Mouse (Mus musculus): ENCODE data around the gene Timm44. TPM values are rescaled to one million over a fixed set of nuclear protein-coding genes. Genes with fewer than 3 reads are reported as not detected.

Gene Timm44
- polyA plus RNA-seq, 1 experiment, result 73.5 TPM

DNA sequence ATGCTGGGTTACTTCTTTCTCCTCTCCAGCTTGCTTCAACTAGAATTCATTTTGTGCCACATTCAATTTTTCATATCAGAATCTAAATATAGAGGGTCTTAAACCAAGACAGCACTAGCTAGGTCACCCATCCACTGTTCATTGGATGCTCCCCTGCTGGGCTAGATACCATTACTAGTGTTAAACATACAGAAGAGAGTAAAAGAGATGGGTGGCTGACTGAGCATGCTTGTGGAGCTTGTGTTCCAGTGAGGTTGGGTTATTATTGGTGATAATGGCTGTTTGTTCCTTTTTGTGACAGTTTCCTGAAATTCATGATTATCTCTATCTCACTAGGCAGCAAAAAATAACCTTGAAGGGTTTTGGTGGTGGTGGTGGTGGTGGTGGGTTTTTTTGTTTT, 53.7 kb downstream of the Timm44 start:
- Histone ChIP-seq H3K27ac (ENCODE audit: insufficient read depth, low read length) (no peak overlapping the region), H3K4me3 (ENCODE audit: insufficient read depth, low read length) (no peak overlapping the region), H3K4me1 (ENCODE audit: control insufficient read depth, insufficient read depth, low read length) (no peaks in the 10 kb centered on the region)
- TF ChIP-seq POLR2A (IDR thresholded peaks at IDR 0.05; ENCODE audit: low read depth, low read length) (no peak), CTCF (IDR thresholded peaks at IDR 0.05; ENCODE audit: borderline replicate concordance, insufficient read depth, low read length) (no peak)

DNA sequence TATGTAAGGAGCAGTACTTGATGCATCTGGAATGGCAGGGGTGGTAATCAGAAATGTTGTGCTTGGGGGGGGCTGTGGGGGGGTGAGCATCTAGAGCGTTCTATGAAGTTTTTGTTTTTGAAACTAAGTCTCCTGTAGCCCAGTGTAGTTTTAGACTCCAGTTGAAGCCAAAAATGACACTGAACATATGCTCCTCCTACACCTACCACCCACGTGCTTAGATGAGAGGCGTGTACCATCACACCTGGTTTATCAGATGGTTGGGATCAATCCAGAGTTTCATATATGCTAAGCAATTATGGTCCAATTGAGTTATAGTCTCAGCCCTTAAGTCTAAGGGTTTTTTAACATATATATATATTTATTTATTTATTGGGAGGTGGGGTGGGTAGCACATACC, 56.1 kb downstream of the Timm44 start:
- no peaks in the 10 kb centered on the region for H3K4me1 ChIP-seq (ENCODE audit: control insufficient read depth, insufficient read depth, low read length)
- no peak overlapping the region for H3K4me3 ChIP-seq (ENCODE audit: insufficient read depth, low read length)
- TF ChIP-seq CTCF (IDR thresholded peaks at IDR 0.05; ENCODE audit: borderline replicate concordance, insufficient read depth, low read length), result no peak
- no peak for TF ChIP-seq POLR2A (IDR thresholded peaks at IDR 0.05; ENCODE audit: low read depth, low read length)
- no peak overlapping the region for H3K27ac ChIP-seq (ENCODE audit: insufficient read depth, low read length)

DNA sequence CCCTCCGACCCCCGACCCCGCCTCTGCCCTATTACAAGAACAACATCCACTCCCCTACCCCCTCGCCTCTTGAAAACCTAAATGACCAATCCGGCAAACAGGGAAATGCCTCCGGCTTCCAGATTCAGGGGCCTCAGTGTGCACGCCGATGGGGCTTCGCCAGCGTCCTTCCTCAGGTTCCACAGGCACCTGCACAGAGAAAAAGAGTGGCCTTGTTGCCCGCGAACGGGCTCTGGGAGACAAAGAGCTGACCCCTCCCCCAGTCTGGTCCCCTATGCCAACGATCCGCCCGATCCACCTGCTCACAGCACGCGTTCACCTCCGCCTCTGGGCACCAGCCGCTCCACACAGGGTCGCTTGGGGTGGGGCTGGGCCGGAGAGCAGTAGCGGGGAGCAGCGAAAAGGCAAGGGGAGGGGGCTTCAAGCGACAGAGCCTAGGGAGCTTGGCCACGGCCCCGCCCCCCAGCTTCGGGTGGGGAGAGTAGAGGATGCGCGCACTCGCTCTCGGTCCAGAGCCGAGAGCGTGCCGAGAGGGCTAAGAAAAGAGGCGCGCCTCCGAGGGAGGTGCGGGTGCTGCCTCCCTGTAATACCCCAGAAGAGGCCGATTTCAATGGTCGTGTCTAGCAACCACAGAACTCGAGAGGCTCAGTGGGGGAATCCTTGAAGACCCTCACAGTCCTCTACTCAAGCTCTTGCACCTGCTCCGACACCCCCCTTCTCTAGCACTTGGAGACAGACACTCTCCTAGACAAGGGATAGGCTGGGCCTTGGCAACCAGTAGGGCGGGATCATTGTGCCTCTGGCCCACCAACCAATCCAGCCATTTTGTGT, 58.7 kb downstream of the Timm44 start, which contains the start of gene Prr36:
Gene Prr36 (minus strand): TSS at position 669 of the 831 bp plus-strand sequence.
- H3K4me3 ChIP-seq (ENCODE audit: insufficient read depth, low read length), result peak within 1 kb of the TSS; percentile 6; the same call in 1 of the 2 replicates
- TF ChIP-seq CTCF (IDR thresholded peaks at IDR 0.05; ENCODE audit: borderline replicate concordance, insufficient read depth, low read length), result no peak
- TF ChIP-seq POLR2A (IDR thresholded peaks at IDR 0.05; ENCODE audit: low read depth, low read length), result no peak
- H3K27ac ChIP-seq (ENCODE audit: insufficient read depth, low read length), result no peak within 1 kb of the TSS
- H3K4me1 ChIP-seq (ENCODE audit: control insufficient read depth, insufficient read depth, low read length), result no peaks in the 10 kb centered on the region

GRCm38 (mm10) chr8:4216296-4216695, 59.4 kb downstream of the Timm44 start:
- no peak for TF ChIP-seq CTCF (IDR thresholded peaks at IDR 0.05; ENCODE audit: borderline replicate concordance, insufficient read depth, low read length)
- Histone ChIP-seq H3K4me1 (ENCODE audit: control insufficient read depth, insufficient read depth, low read length) (no peaks in the 10 kb centered on the region), H3K27ac (ENCODE audit: insufficient read depth, low read length) (no peak overlapping the region), H3K4me3 (ENCODE audit: insufficient read depth, low read length) (no peak overlapping the region)

DNA sequence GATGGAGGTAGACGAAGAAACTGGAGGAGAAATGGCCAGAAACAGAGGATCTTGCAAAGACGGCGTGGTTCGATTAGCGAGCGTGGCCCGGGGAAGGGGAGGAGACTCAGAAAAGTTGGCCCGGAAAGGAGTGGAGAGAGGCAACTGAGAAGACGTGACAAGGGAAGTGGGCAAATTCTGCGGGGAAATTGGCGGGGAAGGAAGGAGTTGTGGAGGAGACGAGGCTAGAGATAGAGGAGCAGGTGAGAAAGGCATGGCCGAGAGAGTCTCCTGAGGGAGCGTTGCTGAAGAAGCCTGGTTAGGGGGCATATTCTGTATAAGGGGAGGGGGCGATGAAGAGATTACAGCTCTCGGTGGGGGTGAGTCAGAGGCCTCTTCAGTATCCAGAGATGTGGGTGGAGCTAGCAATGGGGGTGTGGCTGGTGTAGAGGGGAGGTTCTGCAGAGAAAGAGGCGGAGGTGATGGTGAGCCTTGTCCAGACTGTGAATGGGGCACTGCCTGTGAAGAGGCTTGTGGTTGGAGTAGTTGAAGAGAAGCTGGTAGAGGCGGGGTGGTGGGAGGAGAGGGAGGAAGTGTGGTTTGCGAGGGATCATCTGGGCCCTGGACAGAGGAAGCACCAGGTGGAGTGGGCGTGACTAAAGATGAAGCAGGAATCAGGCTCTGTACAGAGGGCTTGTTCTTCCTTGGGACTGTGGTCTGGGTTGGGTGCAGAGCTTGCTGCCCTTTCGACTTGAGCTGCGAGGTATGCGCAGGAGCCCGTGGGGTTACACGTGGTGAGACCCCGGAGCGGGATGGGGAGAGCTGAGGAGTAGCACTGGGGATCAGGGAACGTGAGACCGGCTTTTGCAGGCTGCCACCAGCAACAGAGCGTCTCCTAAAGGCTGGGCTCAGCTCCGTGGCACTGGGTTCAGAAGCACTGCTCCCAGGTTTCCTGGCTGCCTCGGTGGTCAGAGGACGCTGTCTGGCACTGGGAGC, 61.4 kb downstream of the Timm44 start:
- TF ChIP-seq POLR2A (IDR thresholded peaks at IDR 0.05; ENCODE audit: low read depth, low read length) (no peak), CTCF (IDR thresholded peaks at IDR 0.05; ENCODE audit: borderline replicate concordance, insufficient read depth, low read length) (no peak)
- no peak overlapping the region for H3K4me3 ChIP-seq (ENCODE audit: insufficient read depth, low read length)
- no peaks in the 10 kb centered on the region for H3K4me1 ChIP-seq (ENCODE audit: control insufficient read depth, insufficient read depth, low read length)
- H3K27ac ChIP-seq (ENCODE audit: insufficient read depth, low read length), result no peak overlapping the region

DNA sequence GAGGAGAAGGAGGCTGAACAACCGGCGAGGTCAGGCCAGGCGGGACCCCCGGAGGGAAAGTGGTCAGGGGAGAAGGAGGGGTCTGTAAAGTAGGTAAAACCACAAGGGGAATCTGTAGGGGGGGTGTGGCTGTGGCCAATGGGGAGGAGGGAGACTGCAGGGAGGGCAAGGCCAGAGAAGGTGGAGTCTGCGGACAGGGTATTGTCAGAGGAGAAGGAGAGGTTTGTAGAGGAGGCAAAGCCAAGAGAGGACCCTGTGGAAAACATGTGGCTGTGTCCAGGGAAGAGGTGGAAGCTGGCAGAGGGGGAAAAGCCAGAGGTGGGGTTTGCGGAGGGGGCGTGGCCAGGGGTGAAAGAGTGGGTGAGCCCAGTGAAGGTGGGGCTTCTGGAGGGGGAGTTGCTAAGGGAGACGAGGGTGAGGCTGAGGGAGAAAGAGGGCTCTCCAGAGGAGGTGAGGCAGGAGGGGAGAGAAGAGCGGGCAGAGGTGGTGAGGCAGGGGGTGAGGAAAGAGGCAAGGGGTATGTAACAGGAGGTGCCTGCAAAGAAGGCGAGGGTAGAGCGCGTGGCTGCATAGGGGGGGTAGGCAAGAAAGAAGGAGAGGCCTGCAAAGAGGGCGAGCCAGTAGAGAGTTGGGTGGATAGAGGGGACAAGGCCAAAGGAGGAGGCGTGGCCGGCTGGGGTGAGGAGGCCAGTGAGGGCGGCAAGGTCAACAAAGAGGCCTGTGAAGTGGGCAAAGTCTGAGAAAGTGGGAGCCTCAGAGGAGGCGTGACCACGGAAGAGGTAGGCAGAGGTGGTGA, 62.3 kb downstream of the Timm44 start:
- Histone ChIP-seq H3K27ac (ENCODE audit: insufficient read depth, low read length) (no peak overlapping the region), H3K4me3 (ENCODE audit: insufficient read depth, low read length) (no peak overlapping the region), H3K4me1 (ENCODE audit: control insufficient read depth, insufficient read depth, low read length) (no peaks in the 10 kb centered on the region)
- no peak for TF ChIP-seq CTCF (IDR thresholded peaks at IDR 0.05; ENCODE audit: borderline replicate concordance, insufficient read depth, low read length)
- no peak for TF ChIP-seq POLR2A (IDR thresholded peaks at IDR 0.05; ENCODE audit: low read depth, low read length)

GRCm38 (mm10) chr8:4212809-4213209, 62.9 kb downstream of the Timm44 start:
- no peak for TF ChIP-seq CTCF (IDR thresholded peaks at IDR 0.05; ENCODE audit: borderline replicate concordance, insufficient read depth, low read length)
- TF ChIP-seq POLR2A (IDR thresholded peaks at IDR 0.05; ENCODE audit: low read depth, low read length), result no peak
- no peak overlapping the region for H3K27ac ChIP-seq (ENCODE audit: insufficient read depth, low read length)
- no peaks in the 10 kb centered on the region for H3K4me1 ChIP-seq (ENCODE audit: control insufficient read depth, insufficient read depth, low read length)
- H3K4me3 ChIP-seq (ENCODE audit: insufficient read depth, low read length), result no peak overlapping the region; the same call in 1 of the 2 replicates

DNA sequence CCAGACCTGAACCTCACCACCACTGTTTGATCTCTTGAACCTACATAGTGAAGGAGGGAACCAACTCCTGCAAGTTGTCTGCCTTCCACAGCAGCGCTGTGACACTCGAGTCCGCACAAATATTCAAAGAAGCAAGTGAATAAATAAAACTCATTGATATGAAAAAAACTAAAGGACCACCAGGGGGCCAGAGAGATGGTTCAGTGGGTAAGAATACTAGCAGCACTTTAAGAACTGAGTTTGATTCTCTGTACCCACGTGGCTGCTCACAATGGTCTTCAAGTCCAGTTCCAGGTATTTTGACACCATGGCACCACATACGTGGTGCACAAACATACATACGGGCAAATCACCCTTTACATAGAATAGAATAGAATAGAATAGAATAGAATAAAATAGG, 64.6 kb downstream of the Timm44 start:
- Histone ChIP-seq H3K4me1 (ENCODE audit: control insufficient read depth, insufficient read depth, low read length) (no peaks in the 10 kb centered on the region), H3K27ac (ENCODE audit: insufficient read depth, low read length) (no peak overlapping the region), H3K4me3 (ENCODE audit: insufficient read depth, low read length) (no peak overlapping the region)
- TF ChIP-seq CTCF (IDR thresholded peaks at IDR 0.05; ENCODE audit: borderline replicate concordance, insufficient read depth, low read length) (no peak), POLR2A (IDR thresholded peaks at IDR 0.05; ENCODE audit: low read depth, low read length) (no peak)

Other genes starting within 250 kb of the Timm44 start
- not detected in 2 replicates for gene Cd209f, start 170.1 kb downstream of the Timm44 start, polyA plus RNA-seq (2011; ENCODE audit: insufficient read length, low read depth, missing spikeins)
- not detected in 2 replicates for gene Cd209g, start 141.8 kb downstream of the Timm44 start, polyA plus RNA-seq (2011; ENCODE audit: insufficient read length, low read depth, missing spikeins)
- 15.4 and 30.3 TPM in 2 replicates for gene Evi5l, start 109.3 kb downstream of the Timm44 start, polyA plus RNA-seq (2011; ENCODE audit: insufficient read length, low read depth, missing spikeins)
- gene Prr36, start 58.5 kb downstream of the Timm44 start, polyA plus RNA-seq (2011; ENCODE audit: insufficient read length, low read depth, missing spikeins), result 0.23 and 0.35 TPM in 2 replicates
- gene Lrrc8e, start 49.1 kb downstream of the Timm44 start, polyA plus RNA-seq (2011; ENCODE audit: insufficient read length, low read depth, missing spikeins), result 1.7 and 2.2 TPM in 2 replicates
- 37.0 and 42.0 TPM in 2 replicates for gene Map2k7, start 37.2 kb downstream of the Timm44 start, polyA plus RNA-seq (2011; ENCODE audit: insufficient read length, low read depth, missing spikeins)
- 0.40 and 0.60 TPM in 2 replicates for gene Gm49320, start 37.0 kb downstream of the Timm44 start, polyA plus RNA-seq (2011; ENCODE audit: insufficient read length, low read depth, missing spikeins)
- 6.0 and 10.8 TPM in 2 replicates for gene Tgfbr3l, start 27.7 kb downstream of the Timm44 start, polyA plus RNA-seq (2011; ENCODE audit: insufficient read length, low read depth, missing spikeins)
- 29.0 and 29.3 TPM in 2 replicates for gene Snapc2, start 22.8 kb downstream of the Timm44 start, polyA plus RNA-seq (2011; ENCODE audit: insufficient read length, low read depth, missing spikeins)
- 56.7 and 63.9 TPM in 2 replicates for gene Ctxn1, start 16.6 kb downstream of the Timm44 start, polyA plus RNA-seq (2011; ENCODE audit: insufficient read length, low read depth, missing spikeins)
- gene Ccl25, start 49.3 kb upstream of the Timm44 start, polyA plus RNA-seq (2011; ENCODE audit: insufficient read length, low read depth, missing spikeins), result 11.1 and 13.9 TPM in 2 replicates
- 81.5 and 86.0 TPM in 2 replicates for gene Elavl1, start 49.5 kb upstream of the Timm44 start, polyA plus RNA-seq (2011; ENCODE audit: insufficient read length, low read depth, missing spikeins)
- gene Cers4, start 217.1 kb upstream of the Timm44 start, polyA plus RNA-seq (2011; ENCODE audit: insufficient read length, low read depth, missing spikeins), result 21.8 and 22.4 TPM in 2 replicates